In the genomic region with DNA sequence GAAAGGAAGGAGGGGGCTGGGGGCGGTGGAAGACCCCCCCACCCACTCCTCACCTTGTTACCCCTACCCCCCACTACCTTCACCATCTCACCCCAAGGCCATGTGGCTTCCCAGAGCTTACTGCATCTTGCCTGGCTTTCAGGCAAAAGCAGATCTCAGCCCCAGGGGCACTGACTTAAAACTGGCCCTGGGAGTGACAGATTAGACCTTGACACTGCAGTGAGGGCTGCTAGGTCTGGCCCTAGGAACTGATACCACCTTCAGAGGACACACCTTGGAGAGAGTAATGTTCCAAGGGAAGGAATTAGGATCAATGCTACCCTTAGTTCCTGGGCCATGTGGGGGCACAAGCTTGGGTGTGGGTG, we compare ENCODE assay signal across 8 mouse cellular contexts. TPM values are rescaled to one million over a fixed set of nuclear protein-coding genes. Genes with fewer than 3 reads are reported as not detected.
A peak's percentile ranks its signal among the peaks of the same experiment; 100 is the strongest.
DNase-seq lines count a peak whose midpoint lies in the region; ATAC-seq lines count a peak whose summit lies in the region.

No protein-coding gene starts in this region.

- H3K4me1 ChIP-seq in neural tube, embryonic 11.5 days (ENCODE audit: control insufficient read depth, insufficient read depth, low read length), result 0 out of 2 replicates have a peak, but pooled peaks cover 2% of the 10 kb centered on the region
- H3K4me1 ChIP-seq in hindbrain, embryonic 15.5 days (replicated peaks), result peaks cover 8% of the 10 kb centered on the region
- H3K4me1 ChIP-seq in midbrain, embryonic 15.5 days, result peaks cover 4% of the 10 kb centered on the region

- H3K4me2 ChIP-seq in neural tube, embryonic 11.5 days (ENCODE audit: low read depth), result peak overlapping the region; percentile 92
- H3K4me2 ChIP-seq in hindbrain, embryonic 15.5 days, result peak overlapping the region; percentile 94
- H3K4me2 ChIP-seq in midbrain, embryonic 15.5 days, result peak overlapping the region; percentile 94

- peak overlapping the region; percentile 37; the same call in 1 of the 2 replicates for H3K9ac ChIP-seq in neural tube, embryonic 11.5 days (ENCODE audit: low read length)
- peak overlapping the region; percentile 71; the same call in 1 of the 2 replicates for H3K9ac ChIP-seq in hindbrain, embryonic 15.5 days
- H3K9ac ChIP-seq in midbrain, embryonic 15.5 days, result peak overlapping the region; percentile 74

- H3K27me3 ChIP-seq in neural tube, embryonic 11.5 days (ENCODE audit: control insufficient read depth, insufficient read depth, low read length), result no peaks in the 10 kb centered on the region
- no peaks in the 10 kb centered on the region for H3K27me3 ChIP-seq in hindbrain, embryonic 15.5 days
- no peaks in the 10 kb centered on the region; the same call in 1 of the 2 replicates for H3K27me3 ChIP-seq in midbrain, embryonic 15.5 days (replicated peaks)

- DNase-seq in cerebellum, adult 11 months, result peak; percentile 6
- no peak for DNase-seq in cerebellum, postnatal 25 days
- DNase-seq in neural tube, embryonic 11.5 days (ENCODE audit: low spot score), result no peak
- no peak for DNase-seq in neural tube, embryonic 10.5 days (ENCODE audit: extremely low spot score, low spot score)
- no peak for DNase-seq in adrenal gland, postnatal 4 days (ENCODE audit: low spot score in 2 of 2)
- no peak for DNase-seq in layer of hippocampus, postnatal 36 days

- H3K36me3 ChIP-seq in neural tube, embryonic 11.5 days (ENCODE audit: control insufficient read depth, insufficient read depth, low read length), result no peaks in the 10 kb centered on the region
- H3K36me3 ChIP-seq in hindbrain, embryonic 15.5 days, result no peaks in the 10 kb centered on the region
- no peaks in the 10 kb centered on the region for H3K36me3 ChIP-seq in midbrain, embryonic 15.5 days (replicated peaks)

- H3K9me3 ChIP-seq in neural tube, embryonic 11.5 days (ENCODE audit: control insufficient read depth, low read length), result no peaks in the 10 kb centered on the region
- H3K9me3 ChIP-seq in hindbrain, embryonic 15.5 days, result no peaks in the 10 kb centered on the region
- no peaks in the 10 kb centered on the region; the same call in 1 of the 2 replicates for H3K9me3 ChIP-seq in midbrain, embryonic 15.5 days

- 0% methylated on average over 1 of the region's 1 CpGs for WGBS in neural tube, embryonic 11.5 days
- WGBS in hindbrain, embryonic 15.5 days, result no CpG with 5 or more reads among the region's 1 CpGs
- 0% methylated on average over 1 of the region's 1 CpGs for WGBS in midbrain, embryonic 15.5 days

- peak overlapping the region; percentile 82 for H3K4me3 ChIP-seq in neural tube, embryonic 11.5 days (ENCODE audit: low read depth, low read length)
- H3K4me3 ChIP-seq in hindbrain, embryonic 15.5 days, result peak overlapping the region; percentile 92
- peak overlapping the region; percentile 69 for H3K4me3 ChIP-seq in midbrain, embryonic 15.5 days

- no peak for ATAC-seq in neural tube, embryonic 11.5 days (ENCODE audit: insufficient read depth, low FRiP score, low TSS enrichment)
- ATAC-seq in hindbrain, embryonic 15.5 days (ENCODE audit: low FRiP score, low read depth), result peak; percentile 72
- peak; percentile 62 for ATAC-seq in midbrain, embryonic 15.5 days (replicated peaks)

- H3K27ac ChIP-seq in neural tube, embryonic 11.5 days (ENCODE audit: low read depth, low read length), result no peak overlapping the region
- no peak overlapping the region for H3K27ac ChIP-seq in hindbrain, embryonic 15.5 days (replicated peaks)
- H3K27ac ChIP-seq in midbrain, embryonic 15.5 days, result peak overlapping the region; percentile 53

RNA-seq across cellular contexts. Expression of gene Suclg2, which starts 0.4 kb away (rescaled TPM):
- polyA plus RNA-seq in neural tube, embryonic 11.5 days (2014; fragmentation: Nextera tagmentation; extraction: Ambion mirVana), result 41.7 and 44.1 TPM in 2 replicates
- 13.8 and 15.7 TPM in 2 replicates for polyA plus RNA-seq in hindbrain, embryonic 15.5 days (2015; fragmentation: Nextera tagmentation; extraction: Ambion mirVana)
- 13.6 and 14.9 TPM in 2 replicates for polyA plus RNA-seq in midbrain, embryonic 15.5 days (2015; fragmentation: Nextera tagmentation; extraction: Ambion mirVana)
- total RNA-seq in adrenal gland, postnatal 4 days (2021), result 100 to 1,000 TPM; 130 to 135 TPM
- total RNA-seq in layer of hippocampus, postnatal 36 days (2021), result 10 to 100 TPM; 13.2 to 14.0 TPM
